Mouse (Mus musculus) liver, embryonic 11.5 days (tissue): ENCODE measurements around the gene Pip5kl1. TPM values are rescaled to one million over a fixed set of nuclear protein-coding genes. Genes with fewer than 3 reads are reported as not detected.

Experiments used
- ATAC-seq: fragments of 200-750 bp; cut with Nextera tagmentation; replicated peaks from 2 replicates; pipeline ENCODE4 v1.8.0; 2017; ENCODE audit warnings: moderate number of reproducible peaks, mild to moderate bottlenecking, moderate TSS enrichment, moderate library complexity; ENCODE audit not compliant: low FRiP score
- DNase-seq: peaks from one replicate; pipeline ENCODE4 v3.0.0-alpha.2; 2017; ENCODE audit warnings: low spot score
- H3K27ac ChIP-seq: fragments of 300-500 bp; sonication (generic); 2 replicates; pipeline ENCODE4 v1.5.1; 2014; ENCODE audit warnings: mild to moderate bottlenecking, low read depth, low read length, control low read depth
- H3K27me3 ChIP-seq: fragments of 300-500 bp; sonication (generic); replicated peaks from 2 replicates; pipeline ENCODE4 v1.6.1; 2014; ENCODE audit warnings: low read length, mixed read lengths; ENCODE audit not compliant: control insufficient read depth, insufficient read depth
- H3K36me3 ChIP-seq: fragments of 300-500 bp; sonication (generic); 2 replicates; pipeline ENCODE4 v1.6.1; 2014; ENCODE audit warnings: mild to moderate bottlenecking, low read length, moderate library complexity, mixed read lengths; ENCODE audit not compliant: control insufficient read depth, insufficient read depth
- H3K4me1 ChIP-seq: fragments of 300-500 bp; sonication (generic); replicated peaks from 2 replicates; pipeline ENCODE4 v1.6.1; 2014; ENCODE audit warnings: low read length, mixed read lengths; ENCODE audit not compliant: control insufficient read depth, insufficient read depth
- H3K4me2 ChIP-seq: fragments of 300-500 bp; sonication (generic); 2 replicates; pipeline ENCODE4 v1.6.1; 2014; ENCODE audit warnings: mild to moderate bottlenecking, control low read depth, moderate library complexity
- H3K4me3 ChIP-seq: fragments of 300-500 bp; sonication (generic); 2 replicates; pipeline ENCODE4 v1.5.1; 2014; ENCODE audit warnings: low read depth, low read length, control low read depth
- H3K9ac ChIP-seq: fragments of 300-500 bp; sonication (generic); 2 replicates; pipeline ENCODE4 v1.6.1; 2014; ENCODE audit warnings: low read depth, low read length, control low read depth
- H3K9me3 ChIP-seq: fragments of 300-500 bp; sonication (generic); 2 replicates; pipeline ENCODE4 v1.6.1; 2016; ENCODE audit warnings: low read length, inconsistent platforms, mixed read lengths; ENCODE audit not compliant: control insufficient read depth
- WGBS: fragments of 180-500 bp; shearing (Covaris S2); extraction: QIAGEN DNeasy Blood & Tissue Kit; methylation state at CpG from one replicate; pipeline ENCODE4 v1.1.7; 2014; 5-methylcytosine and 5-hydroxymethylcytosine counted together
- polyA plus RNA-seq: library from polyadenylated mRNA; unstranded; fragments of >200 nt; fragmentation: Nextera tagmentation; extraction: Ambion mirVana; gene quantifications from 2 replicates; pipeline ENCODE4 v1.2.1, GENCODE M21; 2014

Pip5kl1 gene
- polyA plus RNA-seq, 1 experiment from 2014 or later: 0.48 TPM

- 87% methylated on average over 5 of the region's 5 CpGs for WGBS
These were observed 23.1 kb downstream of the Pip5kl1 start for GRCm38 (mm10) chr2:32597699-32598098.

GRCm38 (mm10) chr2:32598506-32598905 lies 23.9 kb downstream of the Pip5kl1 start:
- ATAC-seq (no peak), DNase-seq (no peak)
- no peaks in the 10 kb centered on the region for H3K9me3 ChIP-seq
- no peak overlapping the region for H3K27ac ChIP-seq
- peaks cover 17% of the 10 kb centered on the region for H3K36me3 ChIP-seq
- H3K27me3 ChIP-seq: no peaks in the 10 kb centered on the region
- no peak overlapping the region for H3K9ac ChIP-seq
- 85% methylated on average over 8 of the region's 8 CpGs for WGBS
- no peak overlapping the region for H3K4me2 ChIP-seq
- H3K4me1 ChIP-seq: peaks cover 16% of the 10 kb centered on the region
- H3K4me3 ChIP-seq: no peak overlapping the region

More at GRCm38 (mm10) chr2:32597699-32598098, 23.1 kb downstream of the Pip5kl1 start:
- no peak overlapping the region for H3K27ac ChIP-seq
- no peaks in the 10 kb centered on the region for H3K9me3 ChIP-seq
- H3K36me3 ChIP-seq: peaks cover 19% of the 10 kb centered on the region
- ATAC-seq: no peak
- no peak for DNase-seq
- no peak overlapping the region for H3K4me3 ChIP-seq
- no peak overlapping the region for H3K4me2 ChIP-seq
- no peak overlapping the region for H3K9ac ChIP-seq
- peaks cover 16% of the 10 kb centered on the region for H3K4me1 ChIP-seq
- H3K27me3 ChIP-seq: no peaks in the 10 kb centered on the region

GRCm38 (mm10) chr2:32599409-32599808 lies 24.8 kb downstream of the Pip5kl1 start, which contains the start of gene St6galnac6:
Gene St6galnac6, plus strand, starts transcription at chr2:32599709.
- DNase-seq (no peak), ATAC-seq (no peak)
- no peak within 1 kb of the TSS for H3K9ac ChIP-seq
- no peak within 1 kb of the TSS for H3K4me2 ChIP-seq
- peaks cover 18% of the 10 kb centered on the region for H3K4me1 ChIP-seq
- 78% methylated on average over 3 of the region's 3 CpGs for WGBS
- no peaks in the 10 kb centered on the region for H3K9me3 ChIP-seq
- no peak within 1 kb of the TSS for H3K4me3 ChIP-seq
- peaks cover 11% of the 10 kb centered on the region for H3K36me3 ChIP-seq
- H3K27me3 ChIP-seq: no peaks in the 10 kb centered on the region
- no peak within 1 kb of the TSS for H3K27ac ChIP-seq

- no peaks in the 10 kb centered on the region for H3K9me3 ChIP-seq
These were observed 26.9 kb downstream of the Pip5kl1 start for GRCm38 (mm10) chr2:32601417-32602065.

GRCm38 (mm10) chr2:32602600-32603054 lies 28.0 kb downstream of the Pip5kl1 start:
- peak; percentile 89 for DNase-seq
- peak overlapping the region; percentile 44 for H3K4me3 ChIP-seq
- peak overlapping the region; percentile 65 for H3K4me2 ChIP-seq
- peaks cover 27% of the 10 kb centered on the region for H3K4me1 ChIP-seq
- peak overlapping the region; percentile 21; the same call in 1 of the 2 replicates for H3K27ac ChIP-seq
- H3K36me3 ChIP-seq: no peaks in the 10 kb centered on the region
- H3K27me3 ChIP-seq: no peaks in the 10 kb centered on the region
- no peaks in the 10 kb centered on the region for H3K9me3 ChIP-seq
- 1% methylated on average over 11 of the region's 11 CpGs for WGBS
- ATAC-seq: peak; percentile 63
- peak overlapping the region; percentile 56 for H3K9ac ChIP-seq

More at GRCm38 (mm10) chr2:32601417-32602065, 26.9 kb downstream of the Pip5kl1 start:
- no peaks in the 10 kb centered on the region for H3K36me3 ChIP-seq
- H3K4me3 ChIP-seq: no peak overlapping the region
- H3K4me1 ChIP-seq: peaks cover 23% of the 10 kb centered on the region
- ATAC-seq (peak; percentile 78), DNase-seq (peak; percentile 62)
- no peaks in the 10 kb centered on the region for H3K27me3 ChIP-seq
- H3K27ac ChIP-seq: no peak overlapping the region
- peak overlapping the region; percentile 39 for H3K4me2 ChIP-seq
- H3K9ac ChIP-seq: no peak overlapping the region
- WGBS: 36% methylated on average over 8 of the region's 8 CpGs

GRCm38 (mm10) chr2:32604631-32605030 lies 30.0 kb downstream of the Pip5kl1 start:
- WGBS: 29% methylated on average over 10 of the region's 10 CpGs
- DNase-seq (no peak), ATAC-seq (no peak)
- Histone ChIP-seq H3K27me3 (no peaks in the 10 kb centered on the region), H3K9me3 (no peaks in the 10 kb centered on the region), H3K9ac (no peak overlapping the region), H3K4me1 (peaks cover 45% of the 10 kb centered on the region), H3K4me2 (peak overlapping the region; percentile 51), H3K36me3 (no peaks in the 10 kb centered on the region), H3K27ac (no peak overlapping the region), H3K4me3 (peak overlapping the region; percentile 12)

- peak overlapping the region; percentile 77 for H3K27ac ChIP-seq
- peaks cover 53% of the 10 kb centered on the region for H3K4me1 ChIP-seq
- H3K4me3 ChIP-seq: peak overlapping the region; percentile 87
- peak overlapping the region; percentile 83 for H3K9ac ChIP-seq
- no peaks in the 10 kb centered on the region for H3K9me3 ChIP-seq
- ATAC-seq (peak; percentile 74), DNase-seq (peak; percentile 86)
- H3K27me3 ChIP-seq: no peaks in the 10 kb centered on the region
- H3K36me3 ChIP-seq: no peaks in the 10 kb centered on the region
- H3K4me2 ChIP-seq: peak overlapping the region; percentile 96
- WGBS: 10% methylated on average over 52 of the region's 55 CpGs
These were observed 31.9 kb downstream of the Pip5kl1 start for GRCm38 (mm10) chr2:32606161-32607142.

- Histone ChIP-seq H3K27ac (peak overlapping the region; percentile 77), H3K36me3 (no peaks in the 10 kb centered on the region), H3K4me1 (peaks cover 49% of the 10 kb centered on the region), H3K9me3 (no peaks in the 10 kb centered on the region), H3K4me2 (peak overlapping the region; percentile 96), H3K9ac (peak overlapping the region; percentile 83), H3K27me3 (no peaks in the 10 kb centered on the region), H3K4me3 (peak overlapping the region; percentile 87)
- DNase-seq (peak; percentile 75), ATAC-seq (peak; percentile 27)
- 4% methylated on average over 34 of the region's 34 CpGs for WGBS
These were observed 32.8 kb downstream of the Pip5kl1 start for GRCm38 (mm10) chr2:32607262-32607947.
